Mouse (Mus musculus): Measurements from ENCODE around the gene Fuom. TPM values are rescaled to one million over a fixed set of nuclear protein-coding genes. Genes with fewer than 3 reads are reported as not detected.

The Fuom gene
- total and polyA plus RNA-seq, 2 experiments from 2014 or later = 47.0 to 47.6 TPM

GRCm38 (mm10) chr7:140125278-140126021 is 23.2 kb upstream of the Fuom start:
- peak; percentile 95 for ATAC-seq (ENCODE audit: low FRiP score)
- no peaks in the 10 kb centered on the region for H3K9me3 ChIP-seq (ENCODE audit: low read length)
- H3K9ac ChIP-seq (replicated peaks; ENCODE audit: low read length, poor library complexity, severe bottlenecking) = peak overlapping the region; percentile 70
- no peak overlapping the region for H3K27ac ChIP-seq (ENCODE audit: low read depth, low read length)
- H3K4me2 ChIP-seq (ENCODE audit: low read depth, low read length, poor library complexity, severe bottlenecking) = peak overlapping the region; percentile 86
- H3K4me1 ChIP-seq (ENCODE audit: insufficient read depth, low read length) = peaks cover 5% of the 10 kb centered on the region; the same call in 1 of the 2 replicates
- peak; percentile 91 for DNase-seq (ENCODE audit: low spot score)
- no peaks in the 10 kb centered on the region for H3K27me3 ChIP-seq (ENCODE audit: insufficient read depth, low read length)
- WGBS = 2% methylated on average over 39 of the region's 40 CpGs
- H3K4me3 ChIP-seq (ENCODE audit: low read depth, low read length) = peak overlapping the region; percentile 63
- 0 out of 2 replicates have a peak, but pooled peaks have one; percentile 5 for TF ChIP-seq CTCF (IDR thresholded peaks at IDR 0.05)
- H3K36me3 ChIP-seq (ENCODE audit: insufficient read depth, low read length) = no peaks in the 10 kb centered on the region

- Histone ChIP-seq H3K4me2 (ENCODE audit: low read depth, low read length, poor library complexity, severe bottlenecking) (no peak overlapping the region), H3K9ac (replicated peaks; ENCODE audit: low read length, poor library complexity, severe bottlenecking) (no peak overlapping the region), H3K9me3 (ENCODE audit: low read length) (no peaks in the 10 kb centered on the region), H3K4me3 (ENCODE audit: low read depth, low read length) (no peak overlapping the region), H3K27me3 (ENCODE audit: insufficient read depth, low read length) (no peaks in the 10 kb centered on the region), H3K36me3 (ENCODE audit: insufficient read depth, low read length) (no peaks in the 10 kb centered on the region), H3K27ac (ENCODE audit: low read depth, low read length) (no peak overlapping the region), H3K4me1 (ENCODE audit: insufficient read depth, low read length) (peaks cover 5% of the 10 kb centered on the region; the same call in 1 of the 2 replicates)
- no peak for TF ChIP-seq CTCF (IDR thresholded peaks at IDR 0.05)
- ATAC-seq (ENCODE audit: low FRiP score) (no peak), DNase-seq (ENCODE audit: low spot score) (no peak)
- 94% methylated on average over 1 of the region's 1 CpGs for WGBS
Measured at GRCm38 (mm10) chr7:140124382-140124781, 22.1 kb upstream of the Fuom start.

GRCm38 (mm10) chr7:140122765-140123164 is 20.5 kb upstream of the Fuom start:
- H3K9me3 ChIP-seq (ENCODE audit: low read length) = no peaks in the 10 kb centered on the region
- H3K27me3 ChIP-seq (ENCODE audit: insufficient read depth, low read length) = no peaks in the 10 kb centered on the region
- TF ChIP-seq CTCF (IDR thresholded peaks at IDR 0.05) = no peak
- H3K9ac ChIP-seq (replicated peaks; ENCODE audit: low read length, poor library complexity, severe bottlenecking) = no peak overlapping the region
- 30% methylated on average over 4 of the region's 4 CpGs for WGBS
- DNase-seq (ENCODE audit: low spot score) (no peak), ATAC-seq (ENCODE audit: low FRiP score) (no peak)
- H3K4me3 ChIP-seq (ENCODE audit: low read depth, low read length) = no peak overlapping the region
- H3K4me2 ChIP-seq (ENCODE audit: low read depth, low read length, poor library complexity, severe bottlenecking) = no peak overlapping the region
- peaks cover 5% of the 10 kb centered on the region; the same call in 1 of the 2 replicates for H3K4me1 ChIP-seq (ENCODE audit: insufficient read depth, low read length)
- no peaks in the 10 kb centered on the region for H3K36me3 ChIP-seq (ENCODE audit: insufficient read depth, low read length)
- no peak overlapping the region for H3K27ac ChIP-seq (ENCODE audit: low read depth, low read length)

DNA sequence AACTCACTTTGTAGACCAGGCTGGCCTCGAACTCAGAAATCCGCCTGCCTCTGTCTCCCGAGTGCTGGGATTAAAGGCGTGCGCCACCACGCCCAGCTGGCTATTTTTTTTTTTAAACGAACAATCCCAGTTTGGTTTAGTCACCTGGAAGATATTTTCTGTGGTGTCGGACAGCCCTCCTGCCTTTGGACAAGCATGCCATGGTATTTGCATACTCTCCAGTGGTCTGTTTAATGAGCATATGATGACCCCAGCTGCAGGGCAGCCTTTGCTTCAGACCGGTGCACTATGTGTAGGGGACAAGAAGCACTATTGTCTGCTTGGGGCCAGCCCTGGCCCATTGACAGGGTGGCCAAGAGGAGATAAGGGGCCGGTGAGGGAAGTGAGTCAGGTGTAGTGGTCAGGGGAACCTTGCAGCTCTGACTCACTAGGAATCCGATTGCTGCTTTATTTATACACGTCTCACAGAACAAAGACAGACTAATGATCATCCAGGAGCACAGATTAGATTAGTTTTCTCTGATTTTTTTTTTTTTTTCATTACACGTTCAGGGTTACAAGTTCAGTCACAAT is 19.2 kb upstream of the Fuom start:
- TF ChIP-seq CTCF (IDR thresholded peaks at IDR 0.05) = no peak
- DNase-seq (ENCODE audit: low spot score) (no peak), ATAC-seq (ENCODE audit: low FRiP score) (no peak)
- Histone ChIP-seq H3K4me2 (ENCODE audit: low read depth, low read length, poor library complexity, severe bottlenecking) (no peak overlapping the region), H3K4me3 (ENCODE audit: low read depth, low read length) (no peak overlapping the region), H3K27me3 (ENCODE audit: insufficient read depth, low read length) (no peaks in the 10 kb centered on the region), H3K9ac (replicated peaks; ENCODE audit: low read length, poor library complexity, severe bottlenecking) (no peak overlapping the region), H3K9me3 (ENCODE audit: low read length) (no peaks in the 10 kb centered on the region), H3K27ac (ENCODE audit: low read depth, low read length) (no peak overlapping the region), H3K36me3 (ENCODE audit: insufficient read depth, low read length) (no peaks in the 10 kb centered on the region), H3K4me1 (ENCODE audit: insufficient read depth, low read length) (peaks cover 5% of the 10 kb centered on the region; the same call in 1 of the 2 replicates)
- 72% methylated on average over 11 of the region's 13 CpGs for WGBS

GRCm38 (mm10) chr7:140120484-140120883 is 18.2 kb upstream of the Fuom start:
- no peak overlapping the region for H3K4me3 ChIP-seq (ENCODE audit: low read depth, low read length)
- H3K27me3 ChIP-seq (ENCODE audit: insufficient read depth, low read length) = no peaks in the 10 kb centered on the region
- no peak for ATAC-seq (ENCODE audit: low FRiP score)
- peaks cover 5% of the 10 kb centered on the region; the same call in 1 of the 2 replicates for H3K4me1 ChIP-seq (ENCODE audit: insufficient read depth, low read length)
- TF ChIP-seq CTCF (IDR thresholded peaks at IDR 0.05) = no peak
- WGBS = 85% methylated on average over 2 of the region's 2 CpGs
- H3K4me2 ChIP-seq (ENCODE audit: low read depth, low read length, poor library complexity, severe bottlenecking) = no peak overlapping the region
- no peak for DNase-seq (ENCODE audit: low spot score)
- H3K27ac ChIP-seq (ENCODE audit: low read depth, low read length) = no peak overlapping the region
- H3K9me3 ChIP-seq (ENCODE audit: low read length) = no peaks in the 10 kb centered on the region
- H3K9ac ChIP-seq (replicated peaks; ENCODE audit: low read length, poor library complexity, severe bottlenecking) = no peak overlapping the region
- H3K36me3 ChIP-seq (ENCODE audit: insufficient read depth, low read length) = no peaks in the 10 kb centered on the region

Measured in midbrain, postnatal 0 days (tissue).